Mouse (Mus musculus): ENCODE measurements around the gene Adora2b. TPM values are rescaled to one million over a fixed set of nuclear protein-coding genes. Genes with fewer than 3 reads are reported as not detected.
A peak's percentile ranks its signal among the peaks of the same experiment; 100 is the strongest.

Gene Adora2b
- total and polyA plus RNA-seq, 3 experiments = 2.2 to 3.2 TPM; not detected in 1

- H3K79me2 ChIP-seq (ENCODE audit: control insufficient read depth, insufficient read depth, low read length, poor library complexity) = no peaks in the 10 kb centered on the region
- H3K27me3 ChIP-seq (ENCODE audit: control insufficient read depth in 1 of 2, insufficient read depth in 2 of 2, low read length in 2 of 2) = no peaks in the 10 kb centered on the region
- no peak overlapping the region for H3K9ac ChIP-seq (ENCODE audit: control insufficient read depth, low read depth, low read length, poor library complexity, severe bottlenecking)
- 0 out of 4 replicates have a peak, but pooled peaks cover 0 to 2% of the 10 kb centered on the region in 2 experiments for H3K36me3 ChIP-seq (ENCODE audit: control insufficient read depth in 1 of 2, insufficient read depth in 2 of 2, low read length in 2 of 2)
- TF ChIP-seq JUND (IDR thresholded peaks at IDR 0.05; ENCODE audit: low read depth, low read length) (no peak), MAX (IDR thresholded peaks at IDR 0.05; ENCODE audit: low read length) (no peak), E2F4 (IDR thresholded peaks at IDR 0.05; ENCODE audit: borderline replicate concordance, low read depth, low read length) (no peak), ZMIZ1 (IDR thresholded peaks at IDR 0.05; ENCODE audit: low read depth, low read length) (no peak), ETS1 (IDR thresholded peaks at IDR 0.05; ENCODE audit: low read depth, low read length) (no peak)
- DNase-seq (ENCODE audit: low read depth, low spot score) = no peak
- peaks cover 0 to 10% of the 10 kb centered on the region in 2 experiments; a peak in 2 of 4 replicates for H3K4me1 ChIP-seq (ENCODE audit: control insufficient read depth in 1 of 2, insufficient read depth in 2 of 2, low read length in 2 of 2)
- H3K4me3 ChIP-seq (ENCODE audit: control insufficient read depth in 1 of 2, insufficient read depth in 1 of 2, low read depth in 2 of 2, low read length in 2 of 2) = no peak overlapping the region
- H3K27ac ChIP-seq (ENCODE audit: control insufficient read depth, low read depth, low read length) = no peak overlapping the region
- H3K9me3 ChIP-seq (replicated peaks; ENCODE audit: insufficient read depth, low read length) = no peaks in the 10 kb centered on the region
Measured at GRCm38 (mm10) chr11:62224797-62225196, 24.0 kb upstream of the Adora2b start.

- Histone ChIP-seq H3K9me3 (replicated peaks; ENCODE audit: insufficient read depth, low read length) (no peaks in the 10 kb centered on the region), H3K36me3 (ENCODE audit: control insufficient read depth in 1 of 2, insufficient read depth in 2 of 2, low read length in 2 of 2) (peaks cover 0 to 8% of the 10 kb centered on the region in 2 experiments; a peak in 2 of 4 replicates), H3K4me3 (ENCODE audit: control insufficient read depth in 1 of 2, insufficient read depth in 1 of 2, low read depth in 2 of 2, low read length in 2 of 2) (peak overlapping the region; percentile 2 to 50), H3K27me3 (ENCODE audit: control insufficient read depth in 1 of 2, insufficient read depth in 2 of 2, low read length in 2 of 2) (no peaks in the 10 kb centered on the region), H3K4me1 (ENCODE audit: control insufficient read depth in 1 of 2, insufficient read depth in 2 of 2, low read length in 2 of 2) (peaks cover 0 to 21% of the 10 kb centered on the region in 2 experiments; a peak in 3 of 4 replicates), H3K27ac (ENCODE audit: control insufficient read depth, low read depth, low read length) (peak overlapping the region; percentile 53), H3K9ac (ENCODE audit: control insufficient read depth, low read depth, low read length, poor library complexity, severe bottlenecking) (peak overlapping the region; percentile 61), H3K79me2 (ENCODE audit: control insufficient read depth, insufficient read depth, low read length, poor library complexity) (no peaks in the 10 kb centered on the region)
- peak; percentile 90 for DNase-seq (ENCODE audit: low read depth, low spot score)
- TF ChIP-seq POLR2A (IDR thresholded peaks at IDR 0.05; ENCODE audit: control insufficient read depth in 1 of 2, insufficient read depth in 1 of 2, low read depth in 1 of 2, low read length in 2 of 2, poor library complexity in 1 of 2) = peak in 1 of 2 experiments; percentile 62; a peak in 1 of 4 replicates
- TF ChIP-seq UBTF (IDR thresholded peaks at IDR 0.05; ENCODE audit: borderline replicate concordance, insufficient read depth, low read depth, low read length) = no peak
- TF ChIP-seq KAT2A (conservative IDR thresholded peaks at IDR 0.05; ENCODE audit: low read depth, low read length) = no peak
- TF ChIP-seq GABPA (IDR thresholded peaks at IDR 0.05; ENCODE audit: low read depth, low read length) = no peak
- no peak for TF ChIP-seq ZNF384 (IDR thresholded peaks at IDR 0.05; ENCODE audit: low read depth, low read length)
- TF ChIP-seq SIN3A (IDR thresholded peaks at IDR 0.05; ENCODE audit: low read length) = peak; percentile 60
- TF ChIP-seq RCOR1 (IDR thresholded peaks at IDR 0.05; ENCODE audit: low read depth, low read length) = peak; percentile 59
- peak; percentile 22; the same call in 1 of the 2 replicates for TF ChIP-seq ETS1 (IDR thresholded peaks at IDR 0.05; ENCODE audit: low read depth, low read length)
- TF ChIP-seq CHD1 (IDR thresholded peaks at IDR 0.05; ENCODE audit: low read depth, low read length) = no peak
- no peak for TF ChIP-seq USF2 (IDR thresholded peaks at IDR 0.05; ENCODE audit: borderline replicate concordance in 1 of 2, insufficient read depth in 1 of 2, low read depth in 1 of 2, low read length in 2 of 2)
- peak; percentile 75 to 93 for TF ChIP-seq EP300 (IDR thresholded peaks at IDR 0.05; ENCODE audit: low read depth in 1 of 2, low read length in 2 of 2)
- no peak for TF ChIP-seq RAD21 (IDR thresholded peaks at IDR 0.05; ENCODE audit: low read depth, low read length)
- no peak for TF ChIP-seq ELF1 (IDR thresholded peaks at IDR 0.05; ENCODE audit: low read depth, low read length)
- no peak for TF ChIP-seq MAZ (IDR thresholded peaks at IDR 0.05; ENCODE audit: low read depth, low read length)
- peak; percentile 68 for TF ChIP-seq TAL1 (IDR thresholded peaks at IDR 0.05; ENCODE audit: low read length)
- TF ChIP-seq SMC3 (IDR thresholded peaks at IDR 0.05; ENCODE audit: low read depth, low read length) = no peak
- peak; percentile 89 for TF ChIP-seq TBP (IDR thresholded peaks at IDR 0.05; ENCODE audit: low read depth, low read length)
- TF ChIP-seq MXI1 (IDR thresholded peaks at IDR 0.05; ENCODE audit: low read depth, low read length) = no peak
- TF ChIP-seq CTCF (IDR thresholded peaks at IDR 0.05 in 2 of 3, conservative IDR thresholded peaks at IDR 0.05 in 1 of 3; ENCODE audit: control insufficient read depth in 1 of 3, insufficient read depth in 1 of 3, low read depth in 2 of 3, low read length in 3 of 3, poor library complexity in 1 of 3, severe bottlenecking in 1 of 3) = no peak
- TF ChIP-seq CHD2 (IDR thresholded peaks at IDR 0.05; ENCODE audit: low read length) = no peak
- no peak for TF ChIP-seq MYC (IDR thresholded peaks at IDR 0.05; ENCODE audit: low read depth, low read length)
- TF ChIP-seq MAFK (IDR thresholded peaks at IDR 0.05; ENCODE audit: borderline replicate concordance, low read depth, low read length) = no peak
- TF ChIP-seq NRF1 (IDR thresholded peaks at IDR 0.05; ENCODE audit: insufficient read depth, low read depth, low read length, poor library complexity, severe bottlenecking) = no peak
- peak; percentile 89 for TF ChIP-seq MYB (IDR thresholded peaks at IDR 0.05; ENCODE audit: low read depth, low read length)
- no peak for TF ChIP-seq USF1 (IDR thresholded peaks at IDR 0.05; ENCODE audit: low read depth, low read length)
- peak; percentile 71 for TF ChIP-seq TCF12 (IDR thresholded peaks at IDR 0.05; ENCODE audit: low read depth, low read length)
- peak; percentile 59 for TF ChIP-seq GATA1 (IDR thresholded peaks at IDR 0.05; ENCODE audit: low read depth, low read length)
- TF ChIP-seq NELFE (IDR thresholded peaks at IDR 0.05; ENCODE audit: low read depth, low read length) = no peak
Measured at GRCm38 (mm10) chr11:62240631-62241261, 8.0 kb upstream of the Adora2b start.
